ENCODE assay signal across 8 mouse cellular contexts in genomic region chr4:148607758-148608157, GRCm38 (mm10). TPM values are rescaled to one million over a fixed set of nuclear protein-coding genes. Genes with fewer than 3 reads are reported as not detected.
A peak's percentile ranks its signal among the peaks of the same experiment; 100 is the strongest.
DNase-seq lines count a peak whose midpoint lies in the region; ATAC-seq lines count a peak whose summit lies in the region.

No protein-coding gene starts in this region.

- DNase-seq in 3134 (ENCODE audit: extremely low read depth, insufficient read length, low spot score), result peak; percentile 38
- DNase-seq in CD8-positive naive resting alpha-beta T cell, adult 2 months (ENCODE audit: low read depth in 2 of 2, low spot score in 2 of 2), result peak; percentile 70 to 79
- DNase-seq in c-Kit-positive CD71-negative TER-119-negative erythroid progenitor cells, embryonic 14.5 days (ENCODE audit: low read depth), result peak; percentile 72
- DNase-seq in forelimb bud, embryonic 11.5 days (ENCODE audit: low read depth, low spot score), result peak; percentile 45
- peak; percentile 78 for DNase-seq in intestine, embryonic 14.5 days (ENCODE audit: low spot score)
- peak; percentile 69 to 77 for DNase-seq in lung, adult 18-20 months
- DNase-seq in right cerebral cortex, postnatal 25 days, result peak; percentile 70
- DNase-seq in urinary bladder, postnatal 4 days (ENCODE audit: low spot score in 2 of 2), result peak; percentile 66 to 85

- no peak overlapping the region for H3K27ac ChIP-seq in intestine, embryonic 14.5 days (ENCODE audit: low read depth)

- H3K27me3 ChIP-seq in intestine, embryonic 14.5 days (replicated peaks; ENCODE audit: control insufficient read depth, insufficient read depth, low read length), result no peaks in the 10 kb centered on the region

- 24% methylated on average over 5 of the region's 5 CpGs for WGBS in intestine, embryonic 14.5 days

- no peaks in the 10 kb centered on the region for H3K4me1 ChIP-seq in intestine, embryonic 14.5 days (replicated peaks; ENCODE audit: control insufficient read depth, insufficient read depth, low read length)

- no peak overlapping the region for H3K4me3 ChIP-seq in intestine, embryonic 14.5 days (ENCODE audit: low read depth, low read length)

- peaks cover 18% of the 10 kb centered on the region for H3K36me3 ChIP-seq in intestine, embryonic 14.5 days (ENCODE audit: control insufficient read depth, insufficient read depth, low read length)

- no peaks in the 10 kb centered on the region for H3K9me3 ChIP-seq in intestine, embryonic 14.5 days (ENCODE audit: control insufficient read depth, low read length)

- no peak overlapping the region for H3K4me2 ChIP-seq in intestine, embryonic 14.5 days (ENCODE audit: low read length)

- no peak for ATAC-seq in intestine, embryonic 14.5 days (replicated peaks; ENCODE audit: low FRiP score, low TSS enrichment, low read depth)

- no peak overlapping the region for H3K9ac ChIP-seq in intestine, embryonic 14.5 days (ENCODE audit: low read length)

RNA-seq across cellular contexts. Expression of gene Masp2, which starts 5.4 kb away (rescaled TPM):
- 0.22 and 0.28 TPM in 2 replicates for polyA plus RNA-seq in intestine, embryonic 14.5 days (2014; fragmentation: Nextera tagmentation; extraction: Ambion mirVana)

RNA-seq across cellular contexts. Expression of gene Srm, which starts 16.5 kb away (rescaled TPM):
- 249 and 260 TPM in 2 replicates for polyA plus RNA-seq in intestine, embryonic 14.5 days (2014; fragmentation: Nextera tagmentation; extraction: Ambion mirVana)

RNA-seq across cellular contexts. Expression of gene Tardbp, which starts 19.1 kb away (rescaled TPM):
- 137 and 153 TPM in 2 replicates for polyA plus RNA-seq in intestine, embryonic 14.5 days (2014; fragmentation: Nextera tagmentation; extraction: Ambion mirVana)

RNA-seq across cellular contexts. Expression of gene Gm572, which starts 35.4 kb away (rescaled TPM):
- not detected in 2 replicates for polyA plus RNA-seq in intestine, embryonic 14.5 days (2014; fragmentation: Nextera tagmentation; extraction: Ambion mirVana)

RNA-seq across cellular contexts. Expression of gene Exosc10, which starts 49.5 kb away (rescaled TPM):
- 89.2 and 100 TPM in 2 replicates for polyA plus RNA-seq in intestine, embryonic 14.5 days (2014; fragmentation: Nextera tagmentation; extraction: Ambion mirVana)
